Mouse (Mus musculus) ovary, postnatal 10 days (tissue): ENCODE measurements around the gene Qser1.
"Not testable (repeated sequence)": the region's sequence is repeated elsewhere in the genome, so short reads cannot be mapped to it uniquely, and the experiment has no call there.

Experiments
- DNase-seq: peaks from one replicate; pipeline ENCODE4 v3.0.0; 2022; ENCODE audit warnings: low spot score

The Qser1 gene

DNA sequence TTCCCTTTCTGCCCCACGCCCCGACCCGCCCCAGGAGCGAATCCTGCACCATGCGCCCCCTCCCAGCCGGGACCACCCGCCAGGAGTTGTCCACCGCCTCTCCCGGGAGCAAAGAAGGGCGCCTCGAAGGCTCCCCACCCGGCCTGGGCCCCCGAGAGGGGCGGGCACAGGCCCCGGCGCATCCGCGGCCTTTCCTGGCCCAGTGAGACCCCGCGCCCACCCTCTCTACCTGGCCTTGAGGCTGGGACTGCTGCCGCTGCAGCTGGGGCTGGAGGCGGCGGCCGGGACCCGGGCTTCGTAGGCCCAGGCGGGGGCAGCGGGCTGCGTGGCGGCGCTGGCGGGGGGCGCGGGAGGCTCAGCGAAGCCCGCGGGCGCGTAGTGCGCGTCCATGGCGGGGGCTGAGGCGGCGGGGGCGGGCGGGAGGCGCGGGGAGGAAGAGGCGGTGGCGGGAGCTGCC is at the start of gene Qser1:
Qser1 (minus strand) TSS at position 390 of the 457 bp plus-strand sequence.
- DNase-seq = peak; percentile 42

DNA sequence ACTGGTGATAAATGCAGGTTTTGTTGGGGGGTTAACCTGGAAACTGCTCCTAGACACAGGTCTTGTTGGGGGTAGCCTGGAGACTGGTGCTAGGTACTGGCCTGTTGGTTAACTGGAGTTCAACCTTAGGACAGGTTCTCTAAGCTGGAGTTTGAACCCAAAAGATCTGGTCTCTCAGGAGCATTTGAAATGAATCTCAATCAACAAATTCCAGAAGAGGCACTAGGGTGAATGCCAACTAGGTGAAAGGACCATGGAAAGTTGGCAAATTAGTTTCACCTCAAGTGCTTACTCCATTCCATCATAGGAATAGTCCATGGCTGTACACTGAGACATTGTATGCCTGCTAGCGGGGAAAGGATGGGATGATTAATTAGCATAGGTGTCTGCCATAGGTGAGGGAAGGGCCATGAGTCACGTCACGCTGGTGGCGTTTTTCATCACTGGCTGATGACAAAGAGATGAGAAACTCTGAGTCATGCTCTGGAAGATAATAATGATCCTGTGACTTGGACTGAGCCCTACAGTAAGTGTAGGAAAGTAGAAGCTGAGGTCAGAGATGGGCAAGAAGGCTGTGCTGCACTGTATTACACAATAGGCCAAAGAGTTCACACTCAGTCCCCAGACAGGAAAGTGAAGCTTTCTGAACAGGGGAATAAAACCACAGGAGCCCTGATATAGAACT is 47.8 kb upstream of the Qser1 start:
- DNase-seq = no peak

DNA sequence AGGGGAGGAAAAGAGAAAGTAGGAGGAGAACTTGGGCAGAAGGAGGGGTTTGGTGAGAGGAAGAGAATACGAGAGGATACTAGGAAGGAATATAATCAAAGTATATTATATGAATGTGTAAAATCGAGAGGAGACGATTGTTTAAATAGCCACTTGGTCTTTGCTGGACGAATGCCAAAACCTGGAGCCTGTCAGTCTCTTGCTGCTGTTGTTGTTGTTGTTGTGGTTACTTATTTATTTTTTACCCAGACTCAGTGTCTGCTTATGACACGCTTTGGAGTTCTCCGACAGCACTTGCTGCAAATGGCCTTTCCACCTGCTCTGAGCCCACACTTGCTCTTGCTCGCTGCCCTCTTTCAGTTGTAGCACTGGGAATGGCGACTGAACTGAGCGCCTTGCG is 43.9 kb upstream of the Qser1 start:
- no peak for DNase-seq

DNA sequence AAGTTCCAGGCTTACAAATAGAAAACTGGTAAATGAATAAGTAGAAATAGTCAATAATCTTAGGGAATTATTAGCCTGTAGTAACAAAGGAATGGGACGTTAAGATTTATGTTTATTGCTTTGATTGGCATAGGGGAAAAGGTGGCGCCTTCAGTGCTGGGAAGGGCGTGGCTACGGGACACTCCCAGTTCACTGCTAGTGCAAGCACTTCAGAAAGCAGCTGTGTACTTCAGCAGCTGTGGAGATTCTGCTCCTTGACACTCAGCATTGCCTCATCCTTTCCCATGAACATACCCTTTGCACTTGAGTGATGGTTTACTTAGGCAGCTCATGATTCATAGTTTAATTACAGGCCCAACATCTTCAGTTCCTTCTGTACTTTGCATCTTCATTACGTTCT is 42.5 kb upstream of the Qser1 start:
- no peak for DNase-seq

DNA sequence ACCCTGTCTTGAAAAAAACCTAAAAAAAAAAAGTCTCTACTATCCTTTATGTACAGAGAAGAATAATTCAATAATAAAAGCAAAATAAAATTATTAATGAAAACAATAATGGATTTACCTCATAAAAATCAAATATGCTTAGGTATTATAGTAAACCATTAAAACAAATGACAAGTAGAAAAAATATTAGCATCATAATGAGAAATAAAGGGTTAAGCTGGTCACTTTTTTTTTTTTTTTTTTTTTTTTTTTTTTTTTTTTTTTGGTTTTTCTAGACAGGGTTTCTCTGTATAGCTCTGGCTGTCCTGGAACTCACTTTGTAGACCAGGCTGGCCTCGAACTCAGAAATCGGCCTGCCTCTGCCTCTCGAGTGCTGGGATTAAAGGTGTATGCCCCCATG is 41.5 kb upstream of the Qser1 start:
- not testable (repeated sequence) for DNase-seq

DNA sequence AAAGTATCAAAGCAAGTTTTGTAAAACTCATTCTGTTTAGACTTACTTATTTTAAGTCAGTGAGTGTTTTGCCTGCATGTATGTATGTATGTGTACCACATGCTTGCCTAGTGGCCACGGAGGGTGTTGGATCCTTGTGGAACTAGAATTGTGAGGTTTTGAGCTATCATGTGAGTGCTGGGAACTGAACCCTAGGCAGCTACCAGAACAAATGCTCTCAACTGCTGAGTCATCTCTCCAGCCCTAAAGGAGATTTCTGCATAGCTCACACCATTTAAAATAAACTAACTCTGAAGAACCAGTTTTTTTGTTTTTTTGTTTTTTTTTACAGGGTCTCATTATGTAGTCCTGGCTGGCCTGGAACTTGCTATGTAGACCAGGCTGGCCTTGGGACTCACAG is 39.7 kb upstream of the Qser1 start:
- DNase-seq = no peak

DNA sequence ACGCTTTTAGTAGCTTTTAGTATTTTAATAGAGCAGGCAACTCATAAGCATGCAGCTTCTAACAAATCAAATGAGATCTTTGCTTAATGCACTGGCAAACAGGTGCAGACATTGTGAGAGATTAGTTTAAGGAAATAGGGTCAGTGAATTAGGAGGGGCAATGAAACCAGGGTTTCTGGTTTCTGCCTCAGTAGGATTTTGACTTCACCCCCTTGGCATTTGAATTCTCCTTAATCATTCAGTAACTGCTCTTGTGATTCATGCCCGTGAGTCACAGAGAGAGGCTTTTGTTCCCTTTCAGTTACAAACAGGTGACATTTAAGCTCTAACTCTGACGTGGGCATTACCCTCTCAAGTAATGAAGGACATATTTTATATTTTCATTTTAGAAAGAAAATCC is 39.2 kb upstream of the Qser1 start:
- DNase-seq = no peak

DNA sequence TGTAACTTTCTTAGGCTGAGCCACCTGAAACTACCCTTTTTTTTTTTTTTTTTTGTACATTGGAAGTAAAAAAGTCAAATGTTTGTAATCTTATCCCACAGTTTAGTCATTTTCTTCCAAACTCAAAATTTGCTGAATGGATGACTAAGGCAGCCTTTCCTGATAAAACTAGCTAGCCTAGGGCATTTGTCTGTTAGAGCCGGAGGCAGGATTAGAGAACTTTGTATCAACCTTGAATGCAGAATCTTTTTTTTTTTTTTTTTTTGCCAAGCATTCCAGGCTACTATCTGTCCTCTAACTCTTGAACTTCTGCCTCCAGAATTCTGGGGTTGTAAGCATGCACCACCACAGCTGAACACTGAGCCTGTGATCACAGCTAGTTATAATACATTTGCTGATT is 38.3 kb upstream of the Qser1 start:
- no peak for DNase-seq

DNA sequence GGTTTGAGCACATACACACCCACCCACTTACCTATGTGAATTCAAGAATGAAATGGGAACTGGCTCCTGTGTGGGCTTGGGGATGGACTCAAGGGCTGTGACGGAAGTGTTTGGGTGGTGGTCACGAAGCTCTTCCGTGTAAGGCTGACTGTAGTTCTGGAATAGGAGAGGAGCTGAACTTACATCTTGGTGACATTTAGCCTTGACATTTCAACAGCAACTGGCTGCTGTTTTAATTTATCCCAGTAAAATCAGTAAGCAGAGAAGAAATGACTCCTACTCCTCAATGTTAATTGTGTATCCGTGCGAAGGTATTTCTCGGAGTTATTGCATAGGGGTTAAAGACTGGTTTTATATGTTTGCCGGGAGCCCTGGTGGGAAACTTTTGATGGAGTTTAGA is 36.0 kb upstream of the Qser1 start:
- no peak for DNase-seq

DNA sequence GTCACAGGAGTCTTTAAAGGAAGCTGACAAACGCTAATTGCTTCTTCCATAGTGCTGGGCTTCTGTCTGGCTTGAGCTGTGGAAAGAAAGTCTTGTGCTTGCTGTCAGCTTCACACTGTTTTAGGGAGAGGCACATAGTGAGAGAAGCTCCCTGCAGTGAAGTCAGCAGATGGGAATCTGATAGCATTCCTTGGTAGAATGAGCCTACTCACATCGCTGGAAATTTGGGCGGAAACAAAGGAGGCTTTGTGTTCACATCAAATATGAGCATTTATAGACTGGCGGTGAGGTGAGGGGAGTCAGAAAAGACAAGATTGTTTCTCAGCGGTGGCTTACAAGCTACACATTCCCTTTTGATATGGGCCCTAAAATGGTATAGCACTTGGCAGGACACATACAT is 35.1 kb upstream of the Qser1 start:
- no peak for DNase-seq

DNA sequence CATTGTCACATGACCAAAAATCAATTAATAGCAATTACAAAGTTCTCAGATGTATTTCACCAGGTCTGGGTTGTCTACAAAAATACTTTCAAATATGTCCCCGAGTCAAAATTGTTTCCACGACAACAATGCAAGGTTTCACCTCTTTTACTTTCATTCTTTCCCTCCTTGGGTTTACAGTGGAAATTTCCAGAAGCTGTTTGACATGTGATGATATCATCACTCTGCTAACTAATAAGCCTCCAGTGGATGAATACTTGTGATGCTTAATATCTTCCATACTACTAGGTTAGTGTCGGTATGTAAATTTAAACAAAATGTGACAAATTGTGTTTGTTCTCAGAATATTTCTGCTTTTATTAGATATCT is 33.4 kb upstream of the Qser1 start:
- DNase-seq = no peak

DNA sequence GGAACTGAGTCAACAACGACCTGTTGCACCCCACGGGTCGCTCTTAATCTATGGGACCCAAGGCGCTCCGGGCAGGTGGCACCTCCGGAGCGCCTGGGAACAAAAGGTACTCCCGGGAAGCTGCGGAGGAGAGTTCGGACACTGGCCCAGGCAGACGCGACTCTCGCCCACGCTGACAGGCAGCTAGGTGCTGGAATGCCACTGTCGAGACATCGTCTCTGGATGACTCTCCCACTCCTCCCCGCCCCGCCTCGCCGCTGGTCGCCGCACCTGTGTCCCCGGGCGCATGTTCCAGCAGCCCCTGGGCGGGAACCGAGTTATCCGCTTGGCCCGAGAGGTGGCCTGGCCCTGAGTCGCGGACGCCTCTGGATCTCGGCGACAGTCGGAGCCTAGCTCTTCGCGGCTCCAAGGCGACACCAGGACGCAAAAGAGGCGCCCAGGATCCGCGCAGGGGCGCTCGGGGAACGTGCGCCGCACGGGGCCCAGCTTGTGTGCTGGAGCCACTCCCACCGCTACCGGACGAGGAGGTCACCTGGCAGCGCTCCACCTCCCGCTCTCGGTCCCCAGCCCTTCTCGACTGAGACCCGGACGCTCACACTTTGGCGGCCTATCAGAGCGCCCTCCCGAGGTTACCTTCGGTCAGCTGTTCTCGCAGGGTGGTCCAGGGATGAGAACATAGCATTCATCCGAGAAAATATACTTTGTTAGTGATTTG is 32.9 kb upstream of the Qser1 start, which contains the start of gene Prrg4:
Prrg4 (minus strand) TSS at position 601 of the 715 bp plus-strand sequence.
- peak; percentile 27 for DNase-seq

DNA sequence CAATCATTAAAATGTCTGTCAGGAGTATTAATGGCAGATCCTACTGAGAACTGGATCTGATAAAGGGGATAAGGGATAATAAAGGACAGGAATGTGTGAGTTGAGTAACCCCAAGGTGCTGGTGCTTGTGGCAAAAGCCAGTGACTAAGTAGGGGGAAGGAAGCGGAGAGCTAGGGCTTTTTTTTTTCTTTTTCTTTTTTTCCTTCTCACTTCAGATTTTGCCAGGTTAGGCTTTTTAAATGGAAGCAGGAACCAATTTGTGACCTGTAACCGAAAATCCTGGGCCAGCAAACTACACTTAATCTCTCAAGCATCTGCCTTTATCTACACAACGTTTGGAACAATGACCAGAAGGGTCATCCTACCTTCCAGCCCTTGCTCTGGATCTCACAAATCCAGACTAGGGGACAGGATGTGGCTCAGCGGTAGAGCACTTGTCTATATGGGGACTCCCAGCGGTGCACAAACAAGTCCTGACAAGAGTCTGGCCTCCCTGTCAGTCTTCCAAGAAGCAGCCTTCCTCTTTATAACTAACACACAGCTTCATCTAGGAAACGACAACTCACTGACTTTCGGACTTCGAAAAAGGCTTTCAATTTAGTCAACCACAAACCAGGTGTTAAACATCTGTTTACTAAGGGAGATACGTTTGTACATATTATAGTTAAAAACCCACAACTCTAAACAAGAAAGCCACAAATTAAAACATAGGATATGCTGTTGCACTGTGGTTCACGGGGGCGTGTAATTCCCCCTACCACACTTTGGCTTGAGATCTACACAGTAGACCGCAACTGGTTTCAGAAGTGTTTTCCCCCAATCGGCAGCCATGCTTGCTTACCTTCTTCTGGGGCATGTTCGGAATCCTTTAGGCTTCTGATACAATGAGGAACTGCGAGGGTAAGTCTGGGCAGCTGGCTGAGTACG is 31.9 kb upstream of the Qser1 start:
- no peak for DNase-seq

DNA sequence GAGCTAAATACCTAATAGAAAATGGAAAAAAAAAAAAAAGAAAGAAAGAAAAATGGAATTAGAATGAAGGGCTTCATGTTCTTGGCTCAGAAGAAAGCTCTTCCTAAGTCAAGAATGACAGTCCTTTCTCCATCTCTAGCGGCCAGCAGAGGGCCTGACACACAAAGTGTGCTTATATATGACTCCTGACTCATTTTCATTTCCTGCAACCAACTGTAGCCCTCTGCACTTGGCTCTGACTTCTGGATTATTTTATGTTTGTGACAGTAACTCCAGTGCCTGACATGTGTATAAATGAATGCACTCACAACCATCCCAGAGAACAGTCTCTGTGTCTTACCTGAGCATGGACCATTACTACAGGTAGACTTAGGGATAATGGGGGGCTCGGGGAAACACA is 31.1 kb upstream of the Qser1 start:
- DNase-seq = no peak

DNA sequence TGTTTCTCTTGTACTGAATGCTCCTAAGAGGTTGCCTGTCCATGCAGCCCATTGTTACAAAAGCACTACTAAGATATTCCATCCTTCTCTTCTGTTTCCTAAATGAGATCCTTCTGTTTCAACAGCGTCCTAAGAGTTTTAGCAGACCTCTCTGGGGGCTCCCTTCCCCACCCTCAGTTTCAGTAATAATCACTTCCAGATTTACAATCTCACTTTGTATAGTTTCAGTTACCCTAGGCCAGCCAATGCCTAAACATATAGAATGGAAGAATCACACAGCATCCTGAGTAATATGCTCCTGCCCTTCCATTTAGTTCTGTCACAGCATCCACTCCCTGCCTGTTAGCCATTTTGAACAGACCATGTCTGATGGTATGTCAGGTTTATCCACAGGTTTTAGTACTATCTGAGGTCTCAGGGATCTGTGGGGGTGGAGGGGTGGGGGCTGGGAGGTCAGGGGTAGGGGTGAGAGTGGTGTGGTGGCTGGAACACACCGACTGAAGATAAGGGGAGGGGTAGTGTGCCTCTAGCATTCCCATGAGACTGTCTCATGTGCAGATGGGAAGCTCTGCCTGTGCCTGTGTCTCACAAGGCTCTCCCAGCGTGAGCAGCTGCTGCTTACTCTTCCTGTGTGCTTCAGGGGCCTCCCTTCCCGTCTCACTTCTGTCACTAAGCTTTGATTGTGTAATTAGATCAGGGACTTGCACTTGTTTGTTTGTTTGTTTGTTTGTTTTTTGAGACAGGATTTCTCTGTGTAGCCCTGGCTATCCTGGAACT is 30.3 kb upstream of the Qser1 start:
- no peak for DNase-seq

DNA sequence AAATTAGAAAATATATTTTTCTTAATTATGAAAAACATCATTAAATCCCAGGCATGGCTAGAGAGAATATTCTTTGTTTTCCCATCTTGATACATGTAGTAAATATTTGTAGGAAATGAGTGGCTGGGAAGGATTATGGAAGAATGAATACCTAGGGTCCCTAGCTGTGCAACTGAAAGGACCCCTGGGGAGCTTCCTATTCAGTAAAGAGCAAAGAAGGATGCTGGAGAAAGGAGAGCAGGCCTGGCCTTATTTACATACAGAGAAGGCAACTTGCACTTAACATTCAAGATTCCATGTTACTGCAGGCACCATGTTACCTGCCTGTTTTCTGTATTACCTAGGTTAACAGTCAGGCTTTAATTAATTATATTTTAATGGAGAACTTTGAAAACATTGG is 26.0 kb upstream of the Qser1 start:
- DNase-seq = no peak

DNA sequence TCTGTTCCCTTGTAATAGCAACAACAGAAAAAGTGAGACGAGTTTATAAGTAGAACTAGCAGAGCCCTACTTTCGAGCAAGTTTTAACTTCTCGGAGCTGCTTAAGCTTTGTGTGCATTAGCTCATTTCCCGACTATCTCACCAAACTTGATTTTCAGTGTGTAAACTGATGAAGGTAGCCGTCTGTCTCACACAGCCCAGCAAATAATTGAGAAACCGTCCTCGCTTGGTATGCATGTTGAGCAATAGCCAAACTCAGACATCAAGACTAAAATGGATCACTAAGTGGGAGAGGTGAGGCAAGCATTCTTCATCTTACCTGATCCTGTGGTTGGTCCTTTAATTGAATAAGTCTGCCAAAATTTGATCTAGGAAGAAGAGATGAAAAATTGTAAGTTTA is 25.2 kb upstream of the Qser1 start:
- DNase-seq = no peak

DNA sequence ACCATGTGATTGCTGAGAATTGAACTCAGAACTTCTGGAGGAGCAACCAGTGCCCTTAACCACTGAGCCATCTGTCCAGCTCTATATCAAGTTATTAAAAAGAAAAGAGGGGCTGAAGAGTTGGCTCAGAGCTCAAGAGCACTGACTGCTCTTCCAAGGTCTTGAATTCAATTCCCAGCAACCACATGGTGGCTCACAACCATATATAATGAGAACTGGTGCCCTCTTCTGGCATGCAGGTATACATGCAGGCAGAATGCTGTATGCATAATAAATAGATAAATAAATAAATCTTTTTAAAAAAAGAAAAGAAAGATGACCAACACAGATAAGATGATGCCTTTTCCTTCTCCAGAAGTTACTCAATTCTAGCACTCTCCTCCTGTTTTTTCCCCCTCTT is 24.4 kb upstream of the Qser1 start:
- no peak for DNase-seq

DNA sequence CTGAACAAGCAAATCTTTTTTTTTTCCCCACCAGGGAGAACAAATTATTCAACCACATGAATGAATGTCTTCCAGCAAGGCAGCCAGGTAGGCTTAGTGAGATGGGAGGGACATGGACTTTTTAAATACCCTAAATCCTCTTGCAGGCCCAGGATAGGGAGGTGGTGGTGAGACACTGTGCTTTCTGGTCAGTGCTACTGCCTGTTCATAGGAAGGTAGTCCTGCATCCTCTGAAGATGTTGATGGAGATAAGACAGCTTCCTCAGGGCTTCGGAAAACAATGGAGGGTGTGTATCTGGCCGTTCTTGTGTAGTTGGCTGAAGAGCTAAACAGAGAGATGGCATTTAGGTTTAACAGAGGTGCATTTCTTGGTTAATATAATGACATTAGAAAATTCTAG is 15.9 kb upstream of the Qser1 start:
- DNase-seq = no peak

DNA sequence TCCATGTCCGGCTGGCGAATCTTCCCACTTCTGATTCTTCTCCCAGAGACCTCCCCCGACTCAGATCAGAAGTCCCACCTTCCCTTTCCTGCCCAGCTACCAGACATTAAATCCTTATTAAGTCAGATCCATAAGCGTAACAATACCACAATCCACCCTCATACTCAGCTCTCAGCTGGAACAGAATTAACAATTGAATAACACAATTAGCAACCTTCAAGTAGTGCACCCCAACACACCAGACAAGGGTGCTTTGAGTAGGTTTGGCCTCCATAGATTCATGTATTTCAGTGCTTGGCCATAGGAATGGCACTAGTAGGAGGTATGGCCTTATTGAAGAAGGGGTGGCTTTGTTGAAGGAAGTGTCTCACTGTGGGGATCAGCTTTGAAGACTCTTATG is 9.6 kb upstream of the Qser1 start:
- no peak for DNase-seq

DNA sequence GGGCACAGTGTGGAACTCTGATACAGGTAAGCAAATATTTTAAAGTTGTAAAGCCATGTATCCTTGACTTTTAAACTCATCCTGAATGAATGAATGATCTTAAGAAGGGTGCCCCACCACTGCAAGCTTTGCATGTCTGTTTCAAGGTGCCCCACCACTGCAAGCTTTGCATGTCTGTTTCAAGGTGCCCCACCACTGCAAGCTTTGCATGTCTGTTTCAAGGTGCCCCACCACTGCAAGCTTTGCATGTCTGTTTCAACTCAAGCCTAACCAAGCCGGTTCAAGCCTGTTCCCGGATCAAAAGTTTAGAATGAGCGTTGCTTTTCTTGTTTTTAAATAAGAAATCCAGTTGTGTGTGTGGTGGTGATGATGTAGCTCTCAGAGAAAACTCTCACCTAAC is 2.2 kb upstream of the Qser1 start:
- not testable (repeated sequence) for DNase-seq
